Mouse (Mus musculus) adrenal gland, adult (tissue): ENCODE data around the gene Cenpp.
"Not testable (repeated sequence)": the region's sequence is repeated elsewhere in the genome, so short reads cannot be mapped to it uniquely, and the experiment has no call there.

ENCODE experiments used
- DNase-seq, 2 experiments: peaks; one replicate each; pipeline ENCODE4 v3.0.0; 2022 to 2023; ENCODE audit warnings: low spot score in 1 of 2; ENCODE audit not compliant: inconsistent age in 2 of 2

Cenpp gene

DNA sequence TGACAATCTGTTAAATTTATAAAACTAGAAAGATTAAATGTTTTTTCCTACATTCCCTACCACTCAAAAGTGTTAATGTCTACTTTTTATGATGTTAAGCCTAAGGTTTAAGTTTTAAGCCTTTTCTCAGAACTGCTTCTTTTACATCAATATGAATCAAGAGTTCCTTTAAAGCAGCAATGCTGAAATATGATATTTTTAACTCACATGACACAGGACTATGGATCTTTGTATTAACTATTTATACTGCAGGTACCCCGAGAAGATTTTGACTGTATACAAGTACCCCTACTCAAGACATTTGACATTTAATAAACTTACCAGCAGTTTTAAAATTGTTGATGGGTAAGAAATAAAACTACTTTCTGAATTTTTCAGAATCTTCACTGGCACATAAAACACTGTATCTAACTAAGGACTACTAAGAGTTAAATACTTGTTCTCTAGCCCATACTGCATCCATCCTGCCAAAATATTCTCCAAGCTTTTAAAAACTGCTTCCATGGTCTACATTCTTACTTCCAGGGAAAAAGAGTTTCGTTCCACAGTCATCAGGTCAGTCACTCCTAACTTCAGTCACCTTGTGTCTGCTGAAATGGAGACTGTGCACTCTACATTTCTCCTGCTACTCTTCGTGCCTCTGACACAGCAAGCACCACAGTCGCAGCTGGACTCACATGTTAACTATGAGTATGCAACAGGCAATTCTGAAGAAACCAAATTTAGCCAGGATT, 43.8 kb downstream of the Cenpp start:
- DNase-seq = no peak

DNA sequence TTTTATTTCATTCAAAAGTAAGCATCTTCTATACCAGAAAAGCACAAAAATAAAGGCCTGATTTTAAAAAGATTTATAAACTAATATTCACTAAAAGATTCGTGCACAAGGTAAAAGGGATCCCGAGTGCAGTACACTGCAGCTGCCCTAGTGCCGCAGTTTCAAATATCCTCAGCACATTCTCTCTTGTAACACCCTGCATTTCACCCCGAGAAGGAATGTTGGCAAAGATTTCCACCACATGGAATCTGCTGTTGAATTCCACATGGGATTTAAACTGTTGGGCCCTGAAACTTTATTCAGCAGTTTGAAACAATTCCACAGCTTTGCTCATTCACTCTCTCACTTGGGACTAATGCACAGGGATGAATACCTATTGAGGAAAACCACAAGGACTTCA, 44.9 kb downstream of the Cenpp start, which contains the start of gene Ogn:
TSS of gene Ogn (plus strand) at position 333 of the 400 bp plus-strand sequence.
- DNase-seq = no peak

DNA sequence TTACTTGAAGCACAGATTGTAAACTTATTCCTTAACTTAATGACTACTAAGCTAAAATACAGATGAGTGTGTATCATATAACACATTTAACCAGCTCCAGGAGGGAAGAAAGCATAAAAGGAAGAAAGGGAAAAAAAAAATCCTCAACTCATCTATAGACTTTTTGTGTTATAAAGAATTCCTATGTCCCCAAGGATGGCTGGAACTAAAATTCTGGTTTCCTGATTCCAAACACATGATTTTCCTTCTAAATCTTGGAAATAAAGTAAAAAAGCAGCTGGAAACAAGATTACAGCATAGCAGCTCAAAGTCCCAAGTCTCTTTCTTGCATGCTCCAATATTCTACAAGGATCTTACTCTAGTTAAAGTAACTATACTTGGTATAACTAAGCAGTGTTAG, 49.0 kb downstream of the Cenpp start:
- no peak for DNase-seq

DNA sequence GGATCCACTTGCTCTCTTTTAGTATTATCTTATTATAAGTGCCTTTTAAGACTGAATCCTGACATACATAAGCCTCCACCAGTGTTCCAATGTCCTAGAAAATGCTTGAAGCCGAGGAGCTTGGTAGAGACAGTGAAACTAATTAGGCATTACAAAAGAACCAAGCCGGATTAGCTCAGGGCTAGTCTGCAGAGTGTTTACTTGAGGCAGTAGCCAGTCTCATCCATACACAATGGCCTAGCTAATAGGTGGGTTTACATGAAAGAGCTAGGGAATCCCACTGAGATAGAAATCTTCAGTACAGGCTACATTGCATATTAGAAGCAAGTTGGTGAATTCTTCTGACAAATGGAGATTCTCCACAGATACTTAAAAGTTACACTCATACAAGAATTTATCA, 50.0 kb downstream of the Cenpp start:
- not testable (repeated sequence) for DNase-seq

DNA sequence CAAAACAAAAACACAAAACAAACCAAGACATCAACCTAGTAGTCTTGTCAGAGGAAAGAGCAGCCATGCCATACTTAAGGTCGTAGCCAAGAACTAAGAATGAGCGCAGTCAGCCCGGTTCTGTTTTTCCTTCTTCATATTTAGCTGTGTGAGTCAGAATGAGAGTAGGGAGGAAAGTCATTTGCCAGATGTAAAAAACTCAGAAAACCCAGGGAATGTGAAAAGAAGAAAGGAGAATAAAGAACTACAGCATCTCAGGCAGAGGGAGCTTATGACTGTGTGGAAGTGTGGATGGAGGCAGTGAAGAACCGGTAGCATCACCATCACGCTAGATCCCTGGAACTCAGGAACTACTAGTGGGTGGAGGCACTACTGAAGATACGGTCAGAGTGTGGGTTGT, 66.5 kb downstream of the Cenpp start:
- no peak for DNase-seq

DNA sequence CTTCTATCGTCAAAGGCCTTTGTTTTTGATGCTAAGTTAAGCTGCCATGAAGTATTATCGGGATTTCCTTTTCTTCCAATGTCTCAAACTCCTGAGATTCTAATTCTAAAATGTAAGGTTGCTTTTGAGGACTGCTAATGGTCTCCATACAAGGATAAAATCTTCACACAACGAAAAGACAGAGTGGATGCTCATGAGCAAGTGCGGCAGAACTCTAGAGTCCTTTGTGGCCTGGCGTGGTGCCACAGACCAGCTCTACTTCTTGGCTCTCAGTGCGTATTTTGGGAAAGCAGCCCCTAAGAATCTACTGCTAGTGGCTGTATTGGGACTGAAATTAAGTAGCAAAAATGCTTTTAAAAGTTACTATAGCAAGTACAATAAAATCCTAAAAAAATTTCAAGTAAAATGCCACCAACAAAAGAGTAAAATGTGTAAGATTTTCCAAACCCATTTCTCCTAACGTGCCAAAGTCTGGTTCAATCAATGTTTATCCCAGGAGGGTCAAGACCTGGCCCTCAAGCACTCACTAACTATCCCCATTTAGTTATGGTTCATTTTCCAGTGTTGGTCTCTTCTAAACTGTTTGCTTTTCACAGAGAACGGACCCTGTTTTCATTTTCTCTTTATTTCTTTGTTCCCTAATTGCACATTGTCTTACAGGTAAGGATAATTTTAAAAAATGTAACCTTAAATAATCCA, 68.1 kb downstream of the Cenpp start:
- DNase-seq = no peak

DNA sequence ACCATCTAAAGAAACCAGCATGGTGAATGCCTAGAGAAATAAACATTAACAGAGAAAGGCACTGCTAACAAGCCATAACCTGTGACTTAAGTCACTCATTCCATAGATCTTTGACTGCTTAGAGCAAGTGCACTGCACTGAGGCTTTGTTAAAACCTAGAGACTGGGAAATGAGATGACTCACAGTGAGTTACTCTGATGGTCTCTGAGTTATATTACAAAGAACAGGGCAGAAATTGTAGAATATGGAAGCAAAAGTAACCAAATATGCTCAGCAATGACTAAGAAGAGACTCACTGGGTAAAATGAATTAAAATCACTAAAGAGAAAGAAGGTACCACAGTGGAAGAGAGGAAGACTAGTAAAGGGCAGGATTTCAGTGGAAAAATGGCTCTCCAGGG, 68.7 kb downstream of the Cenpp start:
- DNase-seq = no peak

DNA sequence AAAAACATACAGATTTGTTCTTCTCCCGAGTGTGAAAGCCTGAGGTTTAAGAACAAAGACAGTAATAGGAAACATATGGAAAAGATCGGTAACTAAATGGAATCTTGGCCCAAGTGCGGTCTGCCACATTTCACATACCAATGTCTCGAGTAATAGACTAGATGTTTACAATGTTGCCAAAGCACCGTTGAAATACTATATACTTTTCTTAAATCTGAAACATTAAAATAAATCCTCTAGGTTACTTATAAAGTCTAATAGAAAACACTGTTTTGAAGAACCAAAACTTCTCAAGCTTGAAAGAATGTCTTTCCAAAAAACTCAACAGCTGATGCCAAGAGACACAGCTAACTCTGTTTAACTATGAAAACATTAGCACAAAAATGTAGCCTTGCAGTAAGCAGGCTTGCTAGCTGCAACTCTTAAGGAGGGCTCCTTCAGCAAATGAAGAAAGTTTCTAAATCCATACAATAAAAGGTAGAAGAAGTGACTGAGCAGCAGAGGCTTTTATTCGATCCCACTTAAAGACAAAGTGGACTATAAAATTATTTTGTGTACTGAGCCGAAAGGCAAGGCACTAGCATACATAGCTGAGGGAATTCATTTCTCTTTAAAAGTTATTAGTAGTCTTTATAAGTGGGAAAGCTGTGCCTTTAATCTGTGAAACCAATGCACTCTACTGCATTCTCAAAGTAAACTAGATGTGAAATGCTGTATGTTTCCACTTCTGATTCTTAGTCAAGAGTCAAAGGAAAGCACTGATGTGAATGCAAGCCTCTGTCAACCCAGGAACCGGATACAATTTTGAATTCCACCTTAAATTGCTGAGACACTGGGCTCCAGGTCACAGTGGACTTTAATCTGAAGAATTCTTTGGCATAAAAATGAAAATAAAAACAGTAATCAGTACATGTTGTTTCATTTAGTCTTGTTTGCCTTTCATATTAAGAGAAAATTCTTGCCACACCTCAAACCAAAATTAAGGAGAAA, 70.7 kb downstream of the Cenpp start, which contains the start of gene Omd:
TSS of gene Omd (plus strand) at position 922 of the 990 bp plus-strand sequence.
- DNase-seq = no peak

DNA sequence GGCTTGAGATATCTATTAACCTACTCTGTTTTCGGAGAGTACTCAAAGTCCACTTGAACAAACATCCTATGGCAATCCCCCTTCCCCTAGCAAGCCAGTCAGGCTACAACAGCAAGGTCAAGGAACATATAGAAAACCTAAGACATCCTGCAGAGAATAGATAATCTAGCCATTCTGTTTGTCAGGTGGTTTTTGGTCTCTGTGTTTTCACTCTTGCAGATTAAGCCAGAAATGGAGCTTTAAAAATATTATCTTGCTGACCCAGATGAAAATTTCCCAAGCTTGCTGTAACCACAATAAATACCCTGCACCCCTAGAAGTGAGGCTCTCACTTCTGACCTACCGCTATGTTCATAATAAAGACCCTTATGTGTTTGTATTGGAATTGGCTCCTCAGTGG, 81.2 kb downstream of the Cenpp start:
- no peak for DNase-seq

DNA sequence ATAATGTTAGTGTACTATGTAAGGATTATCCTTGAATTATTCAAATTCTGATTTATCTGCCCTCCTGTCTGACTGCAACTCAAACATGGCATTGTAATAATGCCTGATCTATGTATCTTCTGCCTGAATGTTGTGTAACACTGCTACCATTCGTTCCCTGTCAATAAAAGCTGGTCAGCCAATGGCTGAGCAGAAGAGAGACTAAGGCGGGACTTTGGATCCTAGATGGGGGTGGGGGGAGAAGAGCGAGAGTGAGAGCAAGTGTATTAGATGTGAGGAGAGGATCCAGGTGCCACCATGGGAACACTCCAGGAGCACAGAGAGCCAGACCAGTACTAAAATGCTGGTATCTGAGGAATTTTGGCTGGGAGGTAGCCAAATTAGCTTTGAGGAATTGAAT, 82.2 kb downstream of the Cenpp start:
- DNase-seq = no peak

DNA sequence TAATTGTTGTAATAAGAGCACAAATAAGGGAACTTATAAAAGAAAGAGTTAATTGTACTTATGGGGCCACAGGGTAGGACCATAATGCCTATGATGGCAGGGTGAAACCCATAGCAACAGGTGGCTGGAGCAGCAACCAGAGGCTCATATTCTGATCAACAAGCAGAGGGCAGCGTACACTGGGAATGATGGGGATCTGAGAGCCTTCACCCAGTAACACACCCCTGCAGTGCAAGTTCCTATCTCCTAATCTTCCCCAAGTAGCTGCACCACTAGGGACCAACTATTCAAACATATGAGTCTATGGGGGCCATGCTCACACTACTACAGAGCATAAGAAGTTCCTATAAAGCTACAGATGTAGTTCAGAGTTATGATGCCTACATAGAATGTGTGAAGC, 88.2 kb downstream of the Cenpp start:
- DNase-seq = no peak

DNA sequence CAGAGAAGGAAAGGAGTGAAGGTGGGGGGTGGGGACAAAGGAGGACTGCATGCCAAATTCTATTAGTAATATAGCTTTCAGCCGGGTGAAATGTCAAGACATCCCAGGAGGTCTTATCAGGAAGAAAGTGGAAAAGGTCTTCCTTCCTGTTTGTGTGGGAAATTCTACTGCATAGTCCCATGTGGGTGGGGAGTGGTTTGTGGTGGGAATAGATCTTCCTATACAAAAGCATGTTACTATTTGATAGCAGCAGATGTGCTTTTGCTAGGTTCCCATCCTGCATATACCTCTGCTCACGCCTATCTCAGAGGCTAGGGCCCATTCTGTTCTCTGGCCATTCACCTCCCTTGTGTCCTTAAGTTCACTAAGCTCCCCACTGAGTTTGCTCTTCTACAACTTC, 91.7 kb downstream of the Cenpp start:
- no peak for DNase-seq

DNA sequence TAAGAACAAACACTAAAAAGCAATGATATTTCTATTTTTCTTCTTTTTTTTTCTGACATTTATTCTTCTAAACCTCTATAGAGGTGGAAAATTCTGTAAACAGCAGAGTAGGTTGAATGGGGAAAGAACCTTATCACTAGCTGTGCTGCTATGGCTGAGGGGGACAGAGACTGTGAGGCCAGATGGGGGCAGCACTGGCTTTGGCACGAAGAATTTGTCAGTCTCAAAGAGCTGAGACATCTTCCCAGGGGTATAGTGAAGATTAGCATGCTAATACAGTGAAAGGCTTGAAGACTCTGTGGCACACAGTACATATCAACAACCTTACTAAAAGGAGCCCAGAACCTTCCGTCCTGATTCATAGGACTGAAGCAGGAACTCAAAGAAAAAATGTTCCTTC, 93.4 kb downstream of the Cenpp start:
- DNase-seq = peak; percentile 15 to 70

DNA sequence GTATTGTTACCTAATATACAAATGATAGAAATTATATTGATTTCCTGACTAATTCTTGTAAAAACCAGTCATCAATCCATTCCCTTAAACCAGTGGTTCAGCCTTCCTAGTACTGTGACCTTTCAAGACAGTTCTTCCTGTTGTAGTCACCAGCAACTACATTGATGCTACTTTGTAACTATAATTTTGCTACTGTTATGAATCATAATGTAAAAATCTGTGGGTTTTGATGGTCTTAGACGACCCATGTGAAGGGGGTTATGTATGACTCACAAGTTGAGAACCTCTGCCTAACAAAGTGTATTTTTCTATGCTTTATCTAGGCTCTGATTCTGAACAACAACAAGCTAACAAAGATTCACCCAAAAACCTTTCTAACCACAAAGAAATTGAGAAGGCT, 95.7 kb downstream of the Cenpp start:
- no peak for DNase-seq

DNA sequence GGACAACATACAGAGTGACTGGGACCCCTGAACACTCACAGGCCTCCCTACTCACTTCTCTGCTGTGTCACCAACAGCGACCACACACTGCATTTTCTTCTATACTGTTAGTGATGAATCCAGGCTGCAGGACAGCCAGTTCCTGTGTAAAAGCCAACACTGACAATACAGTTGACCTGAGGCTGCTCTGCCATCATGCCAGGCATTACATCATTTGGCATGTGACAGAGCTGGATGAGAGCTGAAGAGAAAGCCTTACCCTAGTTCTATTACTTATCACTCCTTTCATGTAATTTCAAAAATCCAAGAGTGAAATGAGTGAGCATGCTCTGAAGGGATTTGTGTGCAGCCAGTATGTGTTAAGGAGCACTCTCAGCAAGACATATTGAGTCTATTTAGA, 96.4 kb downstream of the Cenpp start:
- DNase-seq = peak in 1 of 2 experiments; percentile 41

DNA sequence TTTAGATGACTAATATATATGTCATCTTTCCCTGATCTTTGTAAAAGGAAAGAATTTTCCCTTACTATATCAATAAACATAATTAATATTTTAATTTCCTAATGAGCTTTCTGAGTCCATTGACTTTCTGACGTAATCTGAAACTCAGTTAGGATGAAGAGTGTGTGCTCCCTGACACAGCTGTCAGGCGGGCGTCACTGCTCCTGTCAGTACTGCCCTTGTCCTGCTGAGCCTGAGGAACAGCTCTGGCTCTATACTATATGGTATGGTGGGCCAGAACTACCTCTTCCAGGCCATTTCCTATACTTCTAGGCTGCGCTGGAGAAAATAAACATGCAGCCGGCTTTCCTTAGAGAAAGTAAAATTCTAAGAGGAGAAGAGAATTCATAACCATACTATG, 98.1 kb downstream of the Cenpp start:
- no peak for DNase-seq

DNA sequence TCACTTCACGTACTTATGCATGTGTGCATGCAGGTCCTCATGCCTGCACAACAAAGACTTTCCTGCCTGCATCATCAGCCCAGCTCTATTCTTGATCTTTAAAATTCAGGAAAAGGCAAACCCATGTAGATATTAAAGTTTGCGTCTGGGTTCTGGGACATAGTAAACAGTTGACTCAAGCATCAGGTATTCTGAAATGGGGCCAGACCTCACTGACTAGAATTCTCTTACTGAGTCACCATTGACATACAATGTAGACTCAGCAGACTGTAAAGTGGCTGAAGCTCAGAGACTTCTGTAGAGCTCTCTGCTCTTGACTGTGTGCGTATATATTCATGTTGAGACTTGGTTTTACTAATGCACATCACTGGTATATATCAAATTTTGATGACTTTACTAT, 103.0 kb downstream of the Cenpp start:
- no peak for DNase-seq

DNA sequence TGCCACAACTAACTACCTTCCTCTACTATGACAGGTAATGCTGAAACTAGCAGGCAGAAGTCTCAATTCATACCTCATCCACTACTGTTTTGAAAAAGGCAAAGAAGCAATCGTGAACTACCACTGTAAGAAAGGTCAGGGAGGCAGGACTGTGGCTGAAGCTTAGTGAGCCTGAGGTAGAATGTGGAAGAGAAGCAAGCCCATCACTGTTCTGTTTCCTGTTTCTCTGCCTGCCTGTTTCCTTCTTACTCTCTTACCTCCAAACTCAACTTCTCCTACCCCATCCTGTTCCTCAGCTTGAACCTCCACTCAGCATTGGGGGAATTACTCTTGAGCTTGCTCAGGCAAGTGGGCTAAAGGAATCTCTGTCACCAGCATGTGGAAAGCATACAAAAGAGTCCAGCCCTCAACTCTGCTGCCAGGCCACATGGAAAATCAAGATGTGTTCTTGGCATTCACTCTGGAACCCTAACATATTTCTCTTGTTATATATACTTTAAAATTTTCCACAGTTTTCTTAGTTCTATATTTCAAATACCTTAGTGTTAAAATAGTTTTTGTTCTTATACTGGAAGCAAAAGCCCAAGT, 104.9 kb downstream of the Cenpp start:
- no peak for DNase-seq

DNA sequence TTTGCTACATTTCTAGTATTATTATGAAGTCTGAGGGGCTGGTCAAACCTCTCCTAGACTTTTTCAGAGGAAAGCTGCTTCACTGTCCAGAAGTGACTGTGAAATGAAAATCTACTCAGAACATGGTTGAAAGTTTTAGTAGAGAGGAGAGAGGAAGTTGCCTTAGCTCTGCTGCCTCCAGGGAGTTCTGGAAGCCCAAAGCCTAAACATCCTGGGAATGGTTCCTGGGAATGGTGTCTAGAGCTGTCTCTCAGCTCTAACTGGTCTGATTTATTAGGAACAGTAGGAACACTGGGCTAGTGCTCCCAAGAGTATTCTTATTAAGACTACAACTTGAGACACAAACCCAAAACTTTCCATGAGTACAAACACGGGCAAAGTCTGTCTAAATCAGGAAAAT, 106.1 kb downstream of the Cenpp start:
- DNase-seq = no peak

DNA sequence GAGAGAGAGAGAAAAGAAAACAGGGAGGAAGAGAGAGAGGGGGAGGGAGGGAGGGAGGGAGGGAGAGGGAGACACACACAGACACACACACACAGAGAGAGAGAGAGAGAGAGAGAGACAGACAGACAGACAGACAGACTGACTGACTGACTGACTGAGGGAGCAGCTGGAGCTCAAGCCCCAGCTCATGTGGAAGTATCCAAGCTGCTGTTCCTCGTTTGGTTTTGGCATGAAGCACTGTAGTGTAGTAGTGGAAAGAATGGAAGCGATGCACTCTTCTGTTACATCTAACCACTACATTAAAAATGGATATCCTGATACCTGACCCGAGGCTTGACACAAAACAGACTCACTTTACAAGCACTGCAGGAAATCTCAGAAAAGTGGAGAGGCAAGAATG, 106.9 kb downstream of the Cenpp start:
- no peak for DNase-seq

DNA sequence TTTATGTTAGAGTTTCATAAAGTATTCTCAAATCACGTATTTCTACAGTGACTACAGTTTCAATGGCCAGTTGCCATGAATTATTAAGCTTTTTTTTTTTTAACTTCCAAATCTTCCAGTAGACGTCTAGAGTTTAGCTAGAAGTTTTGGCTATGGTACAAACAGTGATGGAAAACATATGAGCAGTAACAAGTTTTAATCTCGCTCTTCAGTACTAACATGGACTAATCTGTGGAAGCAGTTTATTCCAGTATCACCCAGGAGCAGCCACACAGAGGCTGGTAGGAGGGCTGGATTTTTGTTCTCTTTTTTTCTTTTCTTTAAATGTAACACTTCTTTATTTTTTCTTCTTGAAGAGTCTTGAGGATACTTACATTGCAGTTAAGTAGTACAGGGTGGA, 108.3 kb downstream of the Cenpp start, which contains the start of gene Aspn:
TSS of gene Aspn (plus strand) at position 165 of the 400 bp plus-strand sequence.
- DNase-seq = no peak
